In genomic region chr3:88081345-88082223, GRCm38 (mm10) we compare ENCODE assay signal across 8 mouse cellular contexts. TPM values are rescaled to one million over a fixed set of nuclear protein-coding genes. Genes with fewer than 3 reads are reported as not detected.
A peak's percentile ranks its signal among the peaks of the same experiment; 100 is the strongest.
DNase-seq lines count a peak whose midpoint lies in the region; ATAC-seq lines count a peak whose summit lies in the region.

Iqgap3 (plus strand) TSS chr3:88081971.

- no peaks in the 10 kb centered on the region for H3K9me3 ChIP-seq in hindbrain, embryonic 15.5 days

- peak; percentile 93 for ATAC-seq in hindbrain, embryonic 15.5 days (ENCODE audit: low FRiP score, low read depth)

- no peaks in the 10 kb centered on the region for H3K36me3 ChIP-seq in hindbrain, embryonic 15.5 days

- peak; percentile 58 for DNase-seq in WW6 (ENCODE audit: low read depth, low spot score)
- peak; percentile 86 to 87 for DNase-seq in cerebellum, postnatal 36 days
- DNase-seq in frontal cortex, postnatal 36 days (ENCODE audit: low spot score in 2 of 2) = peak; percentile 81 to 89
- peak; percentile 66 for DNase-seq in left cerebral cortex, adult 11 months (ENCODE audit: low spot score)
- DNase-seq in lung, postnatal 36 days = peak; percentile 95
- DNase-seq in retina, embryonic 14.5 days (ENCODE audit: low spot score) = peak; percentile 92
- DNase-seq in thymus, postnatal 36 days = peak; percentile 78 to 84

- peaks cover 17% of the 10 kb centered on the region for H3K4me1 ChIP-seq in hindbrain, embryonic 15.5 days (replicated peaks)

- no peaks in the 10 kb centered on the region for H3K27me3 ChIP-seq in hindbrain, embryonic 15.5 days

- H3K4me3 ChIP-seq in hindbrain, embryonic 15.5 days = peak within 1 kb of the TSS; percentile 42

- H3K9ac ChIP-seq in hindbrain, embryonic 15.5 days = peak within 1 kb of the TSS; percentile 30; the same call in 1 of the 2 replicates

- 19% methylated on average over 33 of the region's 33 CpGs for WGBS in hindbrain, embryonic 15.5 days

- peak within 1 kb of the TSS; percentile 76 for H3K4me2 ChIP-seq in hindbrain, embryonic 15.5 days

- H3K27ac ChIP-seq in hindbrain, embryonic 15.5 days (replicated peaks) = peak within 1 kb of the TSS; percentile 46

RNA-seq across cellular contexts. Expression of gene Iqgap3, which starts in this region (rescaled TPM):
- 3.4 and 4.4 TPM in 2 replicates for polyA plus RNA-seq in hindbrain, embryonic 15.5 days (2015; fragmentation: Nextera tagmentation; extraction: Ambion mirVana)

Comparison
In these comparisons a context has a peak if more than half of its experiments do, and no peak if none do; other contexts are left out.
1. Peak in every context shown above with its lines: DNase-seq, ATAC-seq, H3K4me3 ChIP-seq and H3K27ac ChIP-seq.